Mouse (Mus musculus) heart, postnatal 0 days (tissue): ENCODE data around the gene Fam160a1. TPM values are rescaled to one million over a fixed set of nuclear protein-coding genes. Genes with fewer than 3 reads are reported as not detected.

ENCODE experiments used
- ATAC-seq: fragments of 200-750 bp; cut with Nextera tagmentation; 2 replicates; pipeline ENCODE4 v1.8.0; 2017; ENCODE audit warnings: low read depth, moderate number of reproducible peaks, moderate library complexity; ENCODE audit not compliant: insufficient read depth
- DNase-seq: peaks from one replicate; pipeline ENCODE4 v3.0.0-alpha.2; 2016; ENCODE audit warnings: low spot score
- H3K27ac ChIP-seq: fragments of 300-500 bp; sonication (generic); 2 replicates; pipeline ENCODE4 v1.5.1; 2014; ENCODE audit warnings: low read depth, mild to moderate bottlenecking
- H3K27me3 ChIP-seq: fragments of 300-500 bp; sonication (generic); 2 replicates; pipeline ENCODE4 v1.6.1; 2014; ENCODE audit warnings: low read length, mixed read lengths; ENCODE audit not compliant: control insufficient read depth, insufficient read depth
- H3K36me3 ChIP-seq: fragments of 300-500 bp; sonication (generic); replicated peaks from 2 replicates; pipeline ENCODE4 v1.6.1; 2014; ENCODE audit warnings: low read length, mixed read lengths; ENCODE audit not compliant: control insufficient read depth, insufficient read depth
- H3K4me1 ChIP-seq: fragments of 300-500 bp; sonication (generic); 2 replicates; pipeline ENCODE4 v1.6.1; 2014; ENCODE audit warnings: antibody characterized with exemption; ENCODE audit not compliant: control insufficient read depth, insufficient read depth
- H3K4me2 ChIP-seq: fragments of 300-500 bp; sonication (generic); 2 replicates; pipeline ENCODE4 v1.6.1; 2014; ENCODE audit warnings: low read depth, mild to moderate bottlenecking, low read length, moderate library complexity
- H3K4me3 ChIP-seq: fragments of 300-500 bp; sonication (generic); 2 replicates; pipeline ENCODE4 v1.5.1; 2014; ENCODE audit warnings: low read depth, low read length
- H3K9ac ChIP-seq: fragments of 300-500 bp; sonication (generic); replicated peaks from 2 replicates; pipeline ENCODE4 v1.6.1; 2014; ENCODE audit warnings: low read depth, low read length, mixed read lengths
- H3K9me3 ChIP-seq: fragments of 300-500 bp; sonication (generic); replicated peaks from 2 replicates; pipeline ENCODE4 v1.6.1; 2016; ENCODE audit warnings: low read length; ENCODE audit not compliant: control insufficient read depth
- CTCF ChIP-seq: IDR thresholded peaks from 2 replicates; pipeline ENCODE4 v1.5.1; 2016; ENCODE audit warnings: antibody characterized with exemption, control low read depth, low read depth
- EP300 ChIP-seq: IDR thresholded peaks from 2 replicates; pipeline ENCODE4 v1.6.1; 2016; ENCODE audit warnings: antibody characterized with exemption, low read depth
- WGBS: fragments of 180-500 bp; shearing (Covaris S2); extraction: QIAGEN DNeasy Blood & Tissue Kit; methylation state at CpG from one replicate; pipeline ENCODE4 v1.1.7; 2014; 5-methylcytosine and 5-hydroxymethylcytosine counted together
- polyA plus RNA-seq: library from polyadenylated mRNA; unstranded; fragments of >200 nt; fragmentation: Nextera tagmentation; extraction: Ambion mirVana; gene quantifications from 2 replicates; pipeline ENCODE4 v1.2.1, GENCODE M21; 2015
- total RNA-seq: library from RNA; depleted of rRNA; stranded (reverse); fragments of >200 nt; gene quantifications from 2 replicates; pipeline ENCODE4 v1.2.3, GENCODE M21; 2014; ENCODE audit warnings: low replicate concordance

The Fam160a1 gene
- total and polyA plus RNA-seq, 2 experiments from 2014 or later, result 10.5 to 34.6 TPM

DNA sequence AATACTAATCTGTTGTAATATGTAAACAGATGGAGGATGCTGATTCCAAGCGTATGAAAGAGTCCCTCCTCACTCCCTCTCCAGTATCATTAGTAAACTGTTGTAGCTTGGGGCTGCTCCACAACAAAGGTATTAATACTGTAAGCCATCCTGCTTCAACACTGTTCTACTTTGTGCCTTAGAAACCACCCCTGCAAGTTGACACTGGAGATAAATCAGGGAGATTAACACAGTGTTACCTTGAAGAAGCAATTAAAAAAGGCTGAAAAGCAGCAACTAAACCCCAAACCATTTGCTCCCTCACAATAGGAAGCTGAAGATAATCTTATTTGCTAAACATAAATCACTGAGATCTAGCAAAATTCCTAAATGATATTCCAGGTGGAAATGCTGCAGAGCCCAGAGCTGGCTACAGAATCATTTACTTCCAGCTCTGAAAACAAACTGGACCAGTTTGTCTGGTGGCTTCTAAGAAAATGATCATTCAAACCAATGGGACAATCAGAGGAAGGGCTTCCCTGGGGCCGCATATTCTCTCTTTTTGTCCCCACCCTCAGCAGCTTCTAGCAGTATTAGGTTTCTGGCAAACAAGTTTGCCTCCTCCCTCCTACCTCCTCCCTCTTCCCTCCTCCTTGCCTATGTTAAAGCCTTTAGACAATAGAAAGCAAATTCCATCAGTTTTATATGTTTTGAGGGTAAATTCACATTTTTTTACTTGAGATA lies 24.5 kb upstream of the Fam160a1 start:
- Histone ChIP-seq H3K4me3 (no peak overlapping the region), H3K27me3 (no peaks in the 10 kb centered on the region), H3K9ac (no peak overlapping the region), H3K4me1 (peaks cover 22% of the 10 kb centered on the region), H3K4me2 (no peak overlapping the region), H3K27ac (peak overlapping the region; percentile 89), H3K36me3 (no peaks in the 10 kb centered on the region), H3K9me3 (no peaks in the 10 kb centered on the region)
- 52% methylated on average over 2 of the region's 2 CpGs for WGBS
- TF ChIP-seq EP300 (no peak), CTCF (no peak)
- peak; percentile 25 for DNase-seq
- no peak for ATAC-seq

DNA sequence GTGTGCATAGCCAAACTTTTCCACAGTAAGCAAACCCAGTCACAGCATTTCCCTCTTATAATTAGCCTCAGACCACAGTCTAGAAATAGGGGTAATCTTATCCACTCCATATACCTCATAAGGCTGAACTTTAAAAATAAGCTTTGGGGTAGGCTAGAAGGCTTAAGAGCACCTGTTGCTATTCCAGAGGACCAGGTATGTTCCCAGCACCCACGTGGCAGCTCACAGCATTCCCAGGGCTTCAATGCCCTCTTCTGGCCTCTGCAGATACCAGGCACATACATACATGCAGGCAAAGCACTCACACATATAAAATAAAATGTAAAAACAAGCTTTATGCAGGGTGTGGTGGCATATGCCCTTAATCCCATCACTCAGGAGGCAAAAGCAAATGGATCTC lies 16.5 kb upstream of the Fam160a1 start:
- H3K36me3 ChIP-seq, result no peaks in the 10 kb centered on the region
- WGBS, result 66% methylated on average over 1 of the region's 1 CpGs
- H3K9me3 ChIP-seq, result no peaks in the 10 kb centered on the region
- no peaks in the 10 kb centered on the region for H3K27me3 ChIP-seq
- H3K4me1 ChIP-seq, result peaks cover 10% of the 10 kb centered on the region
- no peak overlapping the region for H3K9ac ChIP-seq
- H3K27ac ChIP-seq, result no peak overlapping the region
- TF ChIP-seq EP300 (no peak), CTCF (no peak)
- DNase-seq (no peak), ATAC-seq (no peak)
- H3K4me2 ChIP-seq, result no peak overlapping the region
- no peak overlapping the region for H3K4me3 ChIP-seq

DNA sequence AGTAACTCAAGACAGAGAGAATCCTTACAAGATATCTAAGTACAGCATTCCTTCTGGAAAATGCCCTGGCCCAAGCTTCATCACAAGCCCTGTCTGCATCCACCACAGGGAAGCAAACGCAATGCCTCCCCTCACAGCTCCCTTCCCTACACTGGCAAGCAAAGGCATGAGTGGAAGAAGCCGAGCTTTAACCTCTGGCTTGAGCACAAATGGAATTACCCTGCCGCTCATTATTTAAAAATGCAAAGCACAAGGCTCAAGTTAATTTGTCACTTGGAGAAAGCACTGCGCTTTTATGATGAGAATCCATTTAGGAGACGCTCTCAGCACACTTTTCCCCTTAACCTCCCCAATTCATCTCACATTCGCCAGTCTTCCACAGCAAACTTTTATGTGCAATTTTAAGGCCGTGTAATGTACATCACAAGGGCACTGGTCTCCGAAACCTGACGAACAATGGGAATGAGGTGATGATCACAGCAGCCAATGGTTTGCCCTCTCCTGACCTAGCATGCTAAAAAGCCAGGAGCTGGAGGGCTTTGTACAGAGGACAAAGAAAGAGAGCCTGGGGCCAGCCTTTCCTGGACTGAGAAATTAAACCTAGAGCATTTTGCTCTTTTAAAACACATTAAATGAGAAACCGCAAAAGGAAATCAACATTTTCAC lies 15.5 kb upstream of the Fam160a1 start:
- H3K4me3 ChIP-seq, result no peak overlapping the region
- H3K9me3 ChIP-seq, result no peaks in the 10 kb centered on the region
- no peak for DNase-seq
- 90% methylated on average over 10 of the region's 10 CpGs for WGBS
- TF ChIP-seq EP300, result no peak
- no peak for TF ChIP-seq CTCF
- H3K4me1 ChIP-seq, result peaks cover 1% of the 10 kb centered on the region; the same call in 1 of the 2 replicates
- no peaks in the 10 kb centered on the region for H3K27me3 ChIP-seq
- H3K4me2 ChIP-seq, result no peak overlapping the region
- no peaks in the 10 kb centered on the region for H3K36me3 ChIP-seq
- no peak for ATAC-seq
- H3K27ac ChIP-seq, result no peak overlapping the region
- no peak overlapping the region for H3K9ac ChIP-seq

DNA sequence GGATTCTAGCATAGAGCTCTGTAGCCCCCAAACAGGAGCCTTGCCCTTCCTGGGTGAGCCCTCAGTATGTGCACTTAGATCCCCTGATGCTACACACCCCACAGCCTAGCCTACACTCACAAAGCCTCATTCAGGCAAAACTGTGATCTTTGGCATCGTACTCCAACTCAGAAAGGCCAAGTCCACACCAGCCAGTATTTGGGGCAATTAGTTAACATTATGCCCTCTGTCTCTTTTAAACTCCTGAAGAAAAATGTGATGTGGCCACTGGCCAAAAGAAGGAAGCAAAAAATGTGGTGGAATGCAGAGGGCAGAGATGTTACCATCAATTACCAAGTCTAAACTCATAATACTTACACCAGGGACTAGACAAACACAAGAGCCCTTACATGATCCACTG lies 14.7 kb upstream of the Fam160a1 start:
- no peaks in the 10 kb centered on the region for H3K27me3 ChIP-seq
- no peak overlapping the region for H3K4me2 ChIP-seq
- no peak overlapping the region for H3K27ac ChIP-seq
- DNase-seq, result no peak
- no peak overlapping the region for H3K4me3 ChIP-seq
- no peak overlapping the region for H3K9ac ChIP-seq
- ATAC-seq, result no peak
- peaks cover 5% of the 10 kb centered on the region; the same call in 1 of the 2 replicates for H3K4me1 ChIP-seq
- no peaks in the 10 kb centered on the region for H3K9me3 ChIP-seq
- H3K36me3 ChIP-seq, result no peaks in the 10 kb centered on the region
- TF ChIP-seq EP300 (no peak), CTCF (no peak)
- 90% methylated on average over 1 of the region's 1 CpGs for WGBS

DNA sequence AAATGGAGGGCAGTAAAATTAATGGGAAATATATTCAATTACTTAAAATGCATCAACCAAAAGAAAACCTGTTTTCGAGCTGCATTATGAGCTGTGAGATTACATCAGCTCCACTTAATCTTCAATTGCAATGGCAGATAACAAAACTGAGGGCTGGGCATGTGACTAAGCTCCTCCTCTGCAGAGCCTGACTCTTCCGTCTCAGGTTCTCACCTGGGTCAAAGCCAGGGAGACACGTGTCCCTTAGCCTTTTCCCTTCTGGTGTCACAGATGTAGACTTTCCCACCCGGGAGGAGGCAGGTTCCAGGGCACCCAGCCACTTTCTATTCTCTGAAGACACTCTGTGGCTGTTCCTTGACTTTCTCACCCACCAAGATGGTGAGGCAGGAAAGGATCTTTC lies 12.0 kb upstream of the Fam160a1 start:
- H3K27me3 ChIP-seq, result no peaks in the 10 kb centered on the region
- no peak overlapping the region for H3K4me3 ChIP-seq
- no peaks in the 10 kb centered on the region for H3K36me3 ChIP-seq
- H3K4me2 ChIP-seq, result no peak overlapping the region
- TF ChIP-seq EP300 (no peak), CTCF (no peak)
- no peak for ATAC-seq
- WGBS, result 43% methylated on average over 4 of the region's 4 CpGs
- DNase-seq, result no peak
- H3K4me1 ChIP-seq, result peaks cover 5% of the 10 kb centered on the region; the same call in 1 of the 2 replicates
- H3K27ac ChIP-seq, result no peak overlapping the region
- no peak overlapping the region for H3K9ac ChIP-seq
- H3K9me3 ChIP-seq, result no peaks in the 10 kb centered on the region

DNA sequence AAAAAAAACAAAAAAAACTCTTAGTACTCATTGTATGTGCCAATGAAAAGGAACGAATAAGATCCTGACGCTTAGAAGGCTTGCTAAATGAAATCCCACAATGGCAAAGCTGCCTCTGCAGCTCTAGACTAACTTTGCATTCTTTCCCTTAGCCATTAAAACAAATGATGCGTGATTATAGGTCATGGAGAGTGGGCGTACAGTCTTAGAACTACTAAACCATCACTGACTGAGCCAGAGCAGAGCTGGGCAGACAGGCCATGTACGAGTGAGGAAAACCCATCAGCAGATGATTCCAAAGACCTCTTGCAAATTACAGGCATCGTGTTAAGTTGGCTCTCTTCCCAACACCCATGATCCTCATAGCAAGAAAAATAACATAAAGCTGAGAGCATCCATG lies 10.7 kb upstream of the Fam160a1 start:
- no peak overlapping the region for H3K9ac ChIP-seq
- H3K4me2 ChIP-seq, result no peak overlapping the region
- H3K36me3 ChIP-seq, result no peaks in the 10 kb centered on the region
- no peak overlapping the region for H3K4me3 ChIP-seq
- ATAC-seq (no peak), DNase-seq (no peak)
- TF ChIP-seq EP300, result no peak
- TF ChIP-seq CTCF, result no peak
- H3K27me3 ChIP-seq, result no peaks in the 10 kb centered on the region
- 75% methylated on average over 6 of the region's 6 CpGs for WGBS
- H3K4me1 ChIP-seq, result peaks cover 5% of the 10 kb centered on the region; the same call in 1 of the 2 replicates
- H3K9me3 ChIP-seq, result no peaks in the 10 kb centered on the region
- H3K27ac ChIP-seq, result no peak overlapping the region
